ENCODE assay signal across 32 mouse cellular contexts in the genomic region with DNA sequence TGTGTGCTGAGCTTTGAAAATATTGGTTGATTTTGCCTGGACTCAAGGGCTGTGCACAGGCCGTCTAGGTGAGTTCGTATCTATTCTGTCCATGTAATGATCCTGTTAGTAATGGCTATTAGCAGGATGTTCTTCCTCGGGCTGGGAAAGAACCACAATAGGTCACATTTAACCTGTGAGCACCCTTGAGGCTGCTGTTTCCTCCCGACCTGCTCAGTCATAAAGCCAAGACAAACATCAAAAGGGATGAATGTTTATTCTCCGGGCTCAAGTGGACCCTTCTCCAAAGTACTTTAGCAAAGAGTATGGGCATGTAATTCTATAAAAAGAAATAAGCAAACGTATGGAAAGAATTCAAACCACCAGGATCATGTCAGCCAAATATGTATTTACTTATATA. TPM values are rescaled to one million over a fixed set of nuclear protein-coding genes. Genes with fewer than 3 reads are reported as not detected.
DNase-seq lines count a peak whose midpoint lies in the region; ATAC-seq and TF ChIP-seq lines count a peak whose summit lies in the region.
"Had no signal": no experiment of that assay in that cellular context is flagged by ENCODE, and none has a peak within 500 bp of the region (broad histone marks: within the 10 kb centered on the region; RNA-seq: fewer than 3 reads in every experiment).

No protein-coding gene starts in this region.

- H3K4me3 ChIP-seq in lung, adult 2 months (replicated peaks; ENCODE audit: extremely low read depth, low read depth, low read length) = no peak overlapping the region
- H3K4me3 ChIP-seq in lung, embryonic 15.5 days = no peak overlapping the region
- H3K4me3 ChIP-seq in limb, embryonic 10.5 days = no peak overlapping the region
- H3K4me3 ChIP-seq: embryonic facial prominence, embryonic 12.5 days; erythroblast, embryonic 14.5 days; forebrain, embryonic 12.5 days; forebrain, embryonic 15.5 days; heart, adult 2 months; heart, embryonic 10.5 days; heart, embryonic 13.5 days had no signal

- peak; percentile 69; the same call in 1 of the 2 replicates for ATAC-seq in lung, embryonic 15.5 days (ENCODE audit: borderline replicate concordance, extremely low read depth, low FRiP score, low TSS enrichment)
- ATAC-seq: CD4-positive, CD25-positive, alpha-beta regulatory T cell, adult 4 months; forebrain, embryonic 15.5 days had no signal

- intact Hi-C loops in left cerebral cortex, postnatal 25 days (cut with DNase I) = no loop called here

- no peak overlapping the region for H3K4me2 ChIP-seq in lung, embryonic 15.5 days
- H3K4me2 ChIP-seq: embryonic facial prominence, embryonic 12.5 days; forebrain, embryonic 12.5 days; forebrain, embryonic 15.5 days; heart, embryonic 13.5 days; hindbrain, embryonic 14.5 days had no signal

- H3K9me3 ChIP-seq in lung, embryonic 15.5 days = no peaks in the 10 kb centered on the region
- no peaks in the 10 kb centered on the region for H3K9me3 ChIP-seq in limb, embryonic 10.5 days (replicated peaks)
- H3K9me3 ChIP-seq: embryonic facial prominence, embryonic 12.5 days; forebrain, embryonic 12.5 days; forebrain, embryonic 15.5 days; heart, embryonic 10.5 days; heart, embryonic 13.5 days had no signal

- no peak overlapping the region for H3K9ac ChIP-seq in lung, embryonic 15.5 days
- H3K9ac ChIP-seq: embryonic facial prominence, embryonic 12.5 days; forebrain, embryonic 12.5 days; forebrain, embryonic 15.5 days; heart, embryonic 13.5 days; hindbrain, embryonic 14.5 days had no signal

- TF ChIP-seq CTCF in lung, adult 2 months (IDR thresholded peaks at IDR 0.05; ENCODE audit: insufficient read depth, low read length) = no peak

- no peak for TF ChIP-seq POLR2A in lung, adult 2 months (IDR thresholded peaks at IDR 0.05; ENCODE audit: borderline replicate concordance, extremely low read depth, low read depth, low read length)

- 0 out of 2 replicates have a peak overlapping the region, but pooled peaks have one; percentile 1 for H3K27ac ChIP-seq in lung, embryonic 15.5 days
- no peak overlapping the region for H3K27ac ChIP-seq in limb, embryonic 10.5 days
- H3K27ac ChIP-seq: embryonic facial prominence, embryonic 12.5 days; forebrain, embryonic 12.5 days; forebrain, embryonic 15.5 days; heart, adult 2 months; heart, embryonic 10.5 days; heart, embryonic 13.5 days; hindbrain, embryonic 14.5 days had no signal

- peaks cover 2% of the 10 kb centered on the region; the same call in 1 of the 2 replicates for H3K4me1 ChIP-seq in lung, adult 2 months (ENCODE audit: control insufficient read depth, insufficient read depth, low read length)
- no peaks in the 10 kb centered on the region for H3K4me1 ChIP-seq in lung, embryonic 15.5 days
- H3K4me1 ChIP-seq in limb, embryonic 10.5 days = no peaks in the 10 kb centered on the region
- H3K4me1 ChIP-seq: embryonic facial prominence, embryonic 12.5 days; forebrain, embryonic 12.5 days; forebrain, embryonic 15.5 days; heart, embryonic 10.5 days had no signal

- H3K36me3 ChIP-seq in lung, embryonic 15.5 days = no peaks in the 10 kb centered on the region
- no peaks in the 10 kb centered on the region for H3K36me3 ChIP-seq in limb, embryonic 10.5 days
- H3K36me3 ChIP-seq: embryonic facial prominence, embryonic 12.5 days; forebrain, embryonic 12.5 days; forebrain, embryonic 15.5 days; heart, embryonic 10.5 days; heart, embryonic 13.5 days had no signal

- DNase-seq in lung, adult 2 months = peak; percentile 36
- DNase-seq in lung, postnatal 10 days = peak; percentile 55
- DNase-seq in lung, postnatal 36 days = peak; percentile 87
- no peak for DNase-seq in limb, embryonic 10.5 days (ENCODE audit: low spot score)
- no peak for DNase-seq in layer of hippocampus, adult 9-10 months (ENCODE audit: low spot score)
- no peak for DNase-seq in left cerebral cortex, postnatal 25 days (ENCODE audit: low spot score in 2 of 2)
- DNase-seq in kidney, postnatal 14 days = no peak
- DNase-seq: adrenal gland, adult 2 months; adrenal gland, postnatal 14 days; cerebellum, adult 11-12 months; cerebellum, adult 8-10 months; cerebellum, postnatal 10 days; gastrocnemius, postnatal 25 days; heart, adult 2 months; heart, postnatal 14 days; heart, postnatal 4 days had no signal

- WGBS in lung, adult 2 months = 41% methylated on average over 6 of the region's 6 CpGs
- 48% methylated on average over 6 of the region's 6 CpGs for WGBS in lung, embryonic 15.5 days
- WGBS in limb, embryonic 10.5 days = 78% methylated on average over 6 of the region's 6 CpGs

- H3K27me3 ChIP-seq in lung, embryonic 15.5 days = no peaks in the 10 kb centered on the region
- H3K27me3 ChIP-seq in limb, embryonic 10.5 days (ENCODE audit: low read depth, poor library complexity, severe bottlenecking) = no peaks in the 10 kb centered on the region
- H3K27me3 ChIP-seq: embryonic facial prominence, embryonic 12.5 days; forebrain, embryonic 12.5 days; forebrain, embryonic 15.5 days; heart, embryonic 13.5 days had no signal

RNA-seq across cellular contexts. Expression of gene Mbl1, which starts 5.2 kb away (rescaled TPM):
- polyA plus RNA-seq in lung, adult 2 months (2012; rRNA removed) = 0.66 and 0.67 TPM in 2 replicates
- polyA plus RNA-seq in lung, embryonic 15.5 days (2015; fragmentation: Nextera tagmentation; extraction: Ambion mirVana) = 0.31 TPM in 2 replicates
- polyA plus RNA-seq in limb, embryonic 10.5 days (2016; fragmentation: Nextera tagmentation; extraction: Ambion mirVana) = not detected in 2 replicates
- not detected for total RNA-seq in left cerebral cortex, postnatal 25 days (2021)
- total RNA-seq: gastrocnemius, adult 8-10 months; gastrocnemius, postnatal 25 days; heart, adult 2 months; heart, postnatal 14 days; heart, postnatal 4 days; MEL had no signal
- polyA plus RNA-seq: adrenal gland, adult 2 months; brain, embryonic 14.5 days; C2C12; CD4-positive, CD25-positive, alpha-beta regulatory T cell, adult 4 months; embryonic facial prominence, embryonic 12.5 days; erythroblast, embryonic 14.5 days; forebrain, embryonic 12.5 days; forebrain, embryonic 15.5 days; gonadal fat pad, adult 2 months; heart, adult 2 months; heart, embryonic 13.5 days; heart, embryonic 16.5 days; hindbrain, embryonic 11.5 days; hindbrain, embryonic 14.5 days had no signal

RNA-seq across cellular contexts. Expression of gene Sftpa1, which starts 14.5 kb away (rescaled TPM):
- polyA plus RNA-seq in lung, adult 2 months (2012; rRNA removed) = 1,111 and 1,268 TPM in 2 replicates
- 73.7 and 99.1 TPM in 2 replicates for polyA plus RNA-seq in lung, embryonic 15.5 days (2015; fragmentation: Nextera tagmentation; extraction: Ambion mirVana)
- polyA plus RNA-seq in limb, embryonic 10.5 days (2016; fragmentation: Nextera tagmentation; extraction: Ambion mirVana) = not detected in 2 replicates
- total RNA-seq in left cerebral cortex, postnatal 25 days (2021) = not detected
- total RNA-seq: gastrocnemius, adult 8-10 months; gastrocnemius, postnatal 25 days; heart, adult 2 months; heart, postnatal 4 days; MEL had no signal
- polyA plus RNA-seq: adrenal gland, adult 2 months; brain, embryonic 14.5 days; C2C12; CD4-positive, CD25-positive, alpha-beta regulatory T cell, adult 4 months; embryonic facial prominence, embryonic 12.5 days; erythroblast, embryonic 14.5 days; forebrain, embryonic 12.5 days; forebrain, embryonic 15.5 days; gonadal fat pad, adult 2 months; hindbrain, embryonic 11.5 days; hindbrain, embryonic 14.5 days had no signal

RNA-seq across cellular contexts. Expression of gene Sftpd, which starts 38.9 kb away (rescaled TPM):
- polyA plus RNA-seq in lung, adult 2 months (2012; rRNA removed) = 235 and 279 TPM in 2 replicates
- 0.62 and 1.0 TPM in 2 replicates for polyA plus RNA-seq in lung, embryonic 15.5 days (2015; fragmentation: Nextera tagmentation; extraction: Ambion mirVana)
- not detected in 2 replicates for polyA plus RNA-seq in limb, embryonic 10.5 days (2016; fragmentation: Nextera tagmentation; extraction: Ambion mirVana)
- not detected for total RNA-seq in left cerebral cortex, postnatal 25 days (2021)
- total RNA-seq: adrenal gland, adult 2 months; adrenal gland, postnatal 14 days; gastrocnemius, adult 8-10 months; gastrocnemius, postnatal 25 days; heart, adult 2 months; heart, postnatal 4 days; MEL had no signal
- polyA plus RNA-seq: adrenal gland, adult 2 months; brain, embryonic 14.5 days; C2C12; CD4-positive, CD25-positive, alpha-beta regulatory T cell, adult 4 months; embryonic facial prominence, embryonic 12.5 days; erythroblast, embryonic 14.5 days; forebrain, embryonic 12.5 days; forebrain, embryonic 15.5 days; heart, embryonic 10.5 days; heart, embryonic 13.5 days; hindbrain, embryonic 11.5 days; hindbrain, embryonic 14.5 days had no signal

RNA-seq across cellular contexts. Expression of gene Mat1a, which starts 41.2 kb away (rescaled TPM):
- 3.5 and 6.0 TPM in 2 replicates for polyA plus RNA-seq in lung, adult 2 months (2012; rRNA removed)
- 5.0 and 5.3 TPM in 2 replicates for polyA plus RNA-seq in lung, embryonic 15.5 days (2015; fragmentation: Nextera tagmentation; extraction: Ambion mirVana)
- polyA plus RNA-seq in limb, embryonic 10.5 days (2016; fragmentation: Nextera tagmentation; extraction: Ambion mirVana) = not detected in 2 replicates
- not detected for total RNA-seq in left cerebral cortex, postnatal 25 days (2021)
- total RNA-seq: gastrocnemius, postnatal 25 days; heart, adult 2 months; MEL had no signal
- polyA plus RNA-seq: C2C12; CD4-positive, CD25-positive, alpha-beta regulatory T cell, adult 4 months; embryonic facial prominence, embryonic 12.5 days; erythroblast, embryonic 14.5 days; forebrain, embryonic 12.5 days; forebrain, embryonic 15.5 days; hindbrain, embryonic 11.5 days; hindbrain, embryonic 14.5 days had no signal

Comparison
In these comparisons a context has a peak if more than half of its experiments do, and no peak if none do; other contexts are left out.
1. RNA of gene Sftpd, which starts 38.9 kb away (polyA plus RNA-seq): 235 to 279 TPM in lung, adult 2 months; 0.62 to 1.0 TPM in lung, embryonic 15.5 days and not detected in limb, embryonic 10.5 days; every median in the first group is over 100 times any median in the second.
2. DNase-seq: peak in lung, adult 2 months (single experiment), lung, postnatal 10 days (single experiment) and lung, postnatal 36 days (single experiment); none in limb, embryonic 10.5 days (single experiment), layer of hippocampus, adult 9-10 months (single experiment), left cerebral cortex, postnatal 25 days (0 of 2) and kidney, postnatal 14 days (single experiment).
3. RNA of gene Sftpa1, which starts 14.5 kb away (polyA plus RNA-seq): 1,111 to 1,268 TPM in lung, adult 2 months and 73.7 to 99.1 TPM in lung, embryonic 15.5 days; not detected in limb, embryonic 10.5 days; every median in the first group is over 10 times any median in the second.